Mouse (Mus musculus): ENCODE measurements around the gene Hdac5. TPM values are rescaled to one million over a fixed set of nuclear protein-coding genes. Genes with fewer than 3 reads are reported as not detected.

Gene Hdac5
- total RNA-seq, 2 experiments from 2014 or later, result 270 to 275 TPM

GRCm38 (mm10) chr11:102241874-102242273, 11.9 kb upstream of the Hdac5 start:
- DNase-seq (ENCODE audit: low spot score in 2 of 2), result no peak
- intact Hi-C loops (cut with DNase I), result loop anchor here (5.0 kb wide), 1 partner anchor 40 kb away; no protein-coding TSS in a partner anchor

GRCm38 (mm10) chr11:102241246-102241645, 11.3 kb upstream of the Hdac5 start:
- no peak for DNase-seq (ENCODE audit: low spot score in 2 of 2)
- intact Hi-C loops (cut with DNase I), result loop anchor here (5.0 kb wide), 1 partner anchor 39 kb away; no protein-coding TSS in a partner anchor

GRCm38 (mm10) chr11:102240636-102241035, 10.7 kb upstream of the Hdac5 start:
- intact Hi-C loops (cut with DNase I), result loop anchor here (5.0 kb wide), 1 partner anchor 38 kb away; no protein-coding TSS in a partner anchor
- DNase-seq (ENCODE audit: low spot score in 2 of 2), result no peak

GRCm38 (mm10) chr11:102236022-102236421, 6.1 kb upstream of the Hdac5 start:
- intact Hi-C loops (cut with DNase I), result no loop called here
- no peak for DNase-seq (ENCODE audit: low spot score in 2 of 2)

GRCm38 (mm10) chr11:102229331-102229953, 524 bp downstream of the Hdac5 start:
- DNase-seq (ENCODE audit: low spot score in 2 of 2), result peak in 1 of 2 experiments; percentile 44
- intact Hi-C loops (cut with DNase I), result loop anchor here (5.0 kb wide), 1 partner anchor 42 kb away; the partner anchor contains the start of genes G6pc3 and Lsm12

- no peak for DNase-seq (ENCODE audit: low spot score in 2 of 2)
- intact Hi-C loops (cut with DNase I), result loop anchor here (5.0 kb wide), 1 partner anchor 41 kb away; the partner anchor contains the start of genes G6pc3 and Lsm12
Observed at GRCm38 (mm10) chr11:102228646-102229268, 1.2 kb downstream of the Hdac5 start.

- intact Hi-C loops (cut with DNase I), result loop anchor here (5.0 kb wide), 1 partner anchor 41 kb away; the partner anchor contains the start of genes G6pc3 and Lsm12
- DNase-seq (ENCODE audit: low spot score in 2 of 2), result no peak
Observed at GRCm38 (mm10) chr11:102228191-102228545, 1.8 kb downstream of the Hdac5 start.

- intact Hi-C loops (cut with DNase I), result loop anchor here (5.0 kb wide), 1 partner anchor 40 kb away; the partner anchor contains the start of genes G6pc3 and Lsm12
- DNase-seq (ENCODE audit: low spot score in 2 of 2), result no peak
Observed at GRCm38 (mm10) chr11:102227270-102228190, 2.4 kb downstream of the Hdac5 start.

- intact Hi-C loops (cut with DNase I), result loop anchor here (5.0 kb wide), 1 partner anchor 39 kb away; the partner anchor contains the start of genes G6pc3 and Lsm12
- DNase-seq (ENCODE audit: low spot score in 2 of 2), result no peak
Observed at GRCm38 (mm10) chr11:102226067-102226978, 3.6 kb downstream of the Hdac5 start.

GRCm38 (mm10) chr11:102225221-102225620, 4.7 kb downstream of the Hdac5 start:
- DNase-seq (ENCODE audit: low spot score in 2 of 2), result no peak
- intact Hi-C loops (cut with DNase I), result loop anchor here (5.0 kb wide), 1 partner anchor 38 kb away; the partner anchor contains the start of genes G6pc3 and Lsm12

- no peak for DNase-seq (ENCODE audit: low spot score in 2 of 2)
- intact Hi-C loops (cut with DNase I), result loop anchor here (5.0 kb wide), 1 partner anchor 37 kb away; the partner anchor contains the start of genes G6pc3 and Lsm12
Observed at GRCm38 (mm10) chr11:102224686-102225085, 5.3 kb downstream of the Hdac5 start.

- intact Hi-C loops (cut with DNase I), result no loop called here
- no peak for DNase-seq (ENCODE audit: low spot score in 2 of 2)
Observed at GRCm38 (mm10) chr11:102223166-102223565, 6.8 kb downstream of the Hdac5 start.

GRCm38 (mm10) chr11:102221954-102222351, 8.0 kb downstream of the Hdac5 start:
- no peak for DNase-seq (ENCODE audit: low spot score in 2 of 2)
- intact Hi-C loops (cut with DNase I), result no loop called here

GRCm38 (mm10) chr11:102221243-102221953, 8.6 kb downstream of the Hdac5 start:
- intact Hi-C loops (cut with DNase I), result no loop called here
- no peak for DNase-seq (ENCODE audit: low spot score in 2 of 2)

- intact Hi-C loops (cut with DNase I), result no loop called here
- DNase-seq (ENCODE audit: low spot score in 2 of 2), result no peak
Observed at GRCm38 (mm10) chr11:102220451-102220850, 9.5 kb downstream of the Hdac5 start.

- intact Hi-C loops (cut with DNase I), result no loop called here
- no peak for DNase-seq (ENCODE audit: low spot score in 2 of 2)
Observed at GRCm38 (mm10) chr11:102219994-102220346, 10.0 kb downstream of the Hdac5 start.

GRCm38 (mm10) chr11:102219247-102219993, 10.5 kb downstream of the Hdac5 start:
- intact Hi-C loops (cut with DNase I), result no loop called here
- DNase-seq (ENCODE audit: low spot score in 2 of 2), result no peak
